Mouse (Mus musculus) midbrain, embryonic 14.5 days (tissue): ENCODE results near the gene Fam49a. TPM values are rescaled to one million over a fixed set of nuclear protein-coding genes. Genes with fewer than 3 reads are reported as not detected.

Experiments used
- ATAC-seq: fragments of 200-750 bp; cut with Nextera tagmentation; 2 replicates; pipeline ENCODE4 v1.8.0; 2017; ENCODE audit warnings: moderate number of reproducible peaks, moderate library complexity; ENCODE audit not compliant: low FRiP score, low TSS enrichment
- DNase-seq: peaks from one replicate; pipeline ENCODE4 v3.0.0-alpha.2; 2015
- H3K27ac ChIP-seq: fragments of 300-500 bp; sonication (generic); replicated peaks from 2 replicates; pipeline ENCODE4 v1.5.1; 2014; ENCODE audit warnings: mild to moderate bottlenecking, low read depth, low read length, moderate library complexity
- H3K27me3 ChIP-seq: fragments of 300-500 bp; sonication (generic); 2 replicates; pipeline ENCODE4 v1.6.1; 2014; ENCODE audit warnings: low read length, control low read depth, mixed read lengths; ENCODE audit not compliant: control insufficient read depth, insufficient read depth
- H3K36me3 ChIP-seq: fragments of 300-500 bp; sonication (generic); 2 replicates; pipeline ENCODE4 v1.6.1; 2014; ENCODE audit warnings: low read length, control low read depth; ENCODE audit not compliant: control insufficient read depth, insufficient read depth
- H3K4me1 ChIP-seq: fragments of 300-500 bp; sonication (generic); 2 replicates; pipeline ENCODE4 v1.6.1; 2014; ENCODE audit warnings: mild to moderate bottlenecking, antibody characterized with exemption, low read length, control low read depth; ENCODE audit not compliant: control insufficient read depth, insufficient read depth
- H3K4me2 ChIP-seq: fragments of 300-500 bp; sonication (generic); 2 replicates; pipeline ENCODE4 v1.6.1; 2014; ENCODE audit warnings: mild to moderate bottlenecking, low read length, moderate library complexity
- H3K4me3 ChIP-seq: fragments of 300-500 bp; sonication (generic); replicated peaks from 2 replicates; pipeline ENCODE4 v1.5.1; 2014; ENCODE audit warnings: low read depth, low read length
- H3K9ac ChIP-seq: fragments of 300-500 bp; sonication (generic); replicated peaks from 2 replicates; pipeline ENCODE4 v1.6.1; 2014; ENCODE audit warnings: mild to moderate bottlenecking, low read length, moderate library complexity
- H3K9me3 ChIP-seq: fragments of 300-500 bp; sonication (generic); 2 replicates; pipeline ENCODE4 v1.6.1; 2016; ENCODE audit warnings: low read length, control low read depth, mixed read lengths; ENCODE audit not compliant: control insufficient read depth
- WGBS: fragments of 180-500 bp; shearing (Covaris S2); extraction: QIAGEN DNeasy Blood & Tissue Kit; methylation state at CpG from one replicate; pipeline ENCODE4 v1.1.7; 2014; 5-methylcytosine and 5-hydroxymethylcytosine counted together
- polyA plus RNA-seq: library from polyadenylated mRNA; unstranded; fragments of >200 nt; fragmentation: Nextera tagmentation; extraction: Ambion mirVana; gene quantifications from 2 replicates; pipeline ENCODE4 v1.2.1, GENCODE M21; 2014

Gene Fam49a
- polyA plus RNA-seq, 1 experiment from 2014 or later = 57.0 TPM

GRCm38 (mm10) chr12:12260979-12261960, 669 bp upstream of the Fam49a start:
- H3K9ac ChIP-seq = peak overlapping the region; percentile 81; the same call in 1 of the 2 replicates
- DNase-seq = no peak

GRCm38 (mm10) chr12:12263371-12263791, 1.4 kb downstream of the Fam49a start:
- H3K36me3 ChIP-seq = no peaks in the 10 kb centered on the region
- no peak overlapping the region for H3K27ac ChIP-seq
- H3K4me1 ChIP-seq = peaks cover 31% of the 10 kb centered on the region
- peak; percentile 67 for DNase-seq
- peak overlapping the region; percentile 66 for H3K4me3 ChIP-seq
- H3K27me3 ChIP-seq = no peaks in the 10 kb centered on the region
- WGBS = 0% methylated on average over 1 of the region's 1 CpGs
- no peaks in the 10 kb centered on the region for H3K9me3 ChIP-seq
- H3K4me2 ChIP-seq = peak overlapping the region; percentile 72
- peak overlapping the region; percentile 81; the same call in 1 of the 2 replicates for H3K9ac ChIP-seq
- ATAC-seq = peak; percentile 39

More at GRCm38 (mm10) chr12:12260979-12261960, 669 bp upstream of the Fam49a start:
- Histone ChIP-seq H3K4me3 (peak overlapping the region; percentile 66), H3K4me1 (peaks cover 31% of the 10 kb centered on the region), H3K9me3 (no peaks in the 10 kb centered on the region), H3K27me3 (no peaks in the 10 kb centered on the region), H3K27ac (peak overlapping the region; percentile 73; the same call in 1 of the 2 replicates), H3K4me2 (peak overlapping the region; percentile 72), H3K36me3 (no peaks in the 10 kb centered on the region)
- WGBS = 63% methylated on average over 9 of the region's 9 CpGs
- peak; percentile 11; the same call in 1 of the 2 replicates for ATAC-seq

GRCm38 (mm10) chr12:12264151-12264550, 2.2 kb downstream of the Fam49a start:
- no peak overlapping the region for H3K9ac ChIP-seq
- H3K27ac ChIP-seq = no peak overlapping the region
- H3K27me3 ChIP-seq = no peaks in the 10 kb centered on the region
- peaks cover 31% of the 10 kb centered on the region for H3K4me1 ChIP-seq
- 82% methylated on average over 5 of the region's 5 CpGs for WGBS
- H3K9me3 ChIP-seq = no peaks in the 10 kb centered on the region
- H3K4me2 ChIP-seq = peak overlapping the region; percentile 72
- ATAC-seq = no peak
- DNase-seq = no peak
- no peak overlapping the region for H3K4me3 ChIP-seq
- H3K36me3 ChIP-seq = no peaks in the 10 kb centered on the region

GRCm38 (mm10) chr12:12266552-12266951, 4.6 kb downstream of the Fam49a start:
- Histone ChIP-seq H3K36me3 (no peaks in the 10 kb centered on the region), H3K27ac (no peak overlapping the region), H3K9me3 (no peaks in the 10 kb centered on the region), H3K4me1 (peaks cover 31% of the 10 kb centered on the region), H3K4me2 (no peak overlapping the region), H3K9ac (no peak overlapping the region), H3K4me3 (no peak overlapping the region), H3K27me3 (no peaks in the 10 kb centered on the region)
- no peak for ATAC-seq
- DNase-seq = no peak
- WGBS = 75% methylated on average over 1 of the region's 1 CpGs

GRCm38 (mm10) chr12:12270495-12270894, 8.6 kb downstream of the Fam49a start:
- no peak for ATAC-seq
- WGBS = 91% methylated on average over 3 of the region's 3 CpGs
- no peak overlapping the region for H3K9ac ChIP-seq
- no peak overlapping the region for H3K27ac ChIP-seq
- H3K9me3 ChIP-seq = no peaks in the 10 kb centered on the region
- no peaks in the 10 kb centered on the region for H3K36me3 ChIP-seq
- no peak overlapping the region for H3K4me2 ChIP-seq
- H3K27me3 ChIP-seq = no peaks in the 10 kb centered on the region
- H3K4me1 ChIP-seq = peaks cover 4% of the 10 kb centered on the region
- DNase-seq = no peak
- H3K4me3 ChIP-seq = no peak overlapping the region

GRCm38 (mm10) chr12:12274115-12274514, 12.2 kb downstream of the Fam49a start:
- no peak overlapping the region for H3K9ac ChIP-seq
- H3K4me3 ChIP-seq = no peak overlapping the region
- H3K27ac ChIP-seq = no peak overlapping the region
- no peaks in the 10 kb centered on the region for H3K36me3 ChIP-seq
- 21% methylated on average over 6 of the region's 6 CpGs for WGBS
- H3K9me3 ChIP-seq = no peaks in the 10 kb centered on the region
- no peaks in the 10 kb centered on the region for H3K27me3 ChIP-seq
- H3K4me2 ChIP-seq = no peak overlapping the region
- no peaks in the 10 kb centered on the region for H3K4me1 ChIP-seq
- peak; percentile 11; the same call in 1 of the 2 replicates for ATAC-seq
- no peak for DNase-seq

- no peaks in the 10 kb centered on the region for H3K27me3 ChIP-seq
- DNase-seq = no peak
- H3K9ac ChIP-seq = no peak overlapping the region
- no peaks in the 10 kb centered on the region for H3K4me1 ChIP-seq
- no peak overlapping the region for H3K4me3 ChIP-seq
- no peak overlapping the region for H3K4me2 ChIP-seq
- ATAC-seq = no peak
- H3K9me3 ChIP-seq = no peaks in the 10 kb centered on the region
- WGBS = 88% methylated on average over 4 of the region's 4 CpGs
- H3K36me3 ChIP-seq = no peaks in the 10 kb centered on the region
- no peak overlapping the region for H3K27ac ChIP-seq
Measured at GRCm38 (mm10) chr12:12275124-12275779, 13.3 kb downstream of the Fam49a start.

- no peaks in the 10 kb centered on the region for H3K9me3 ChIP-seq
- H3K9ac ChIP-seq = no peak overlapping the region
- no peak overlapping the region for H3K4me2 ChIP-seq
- H3K36me3 ChIP-seq = no peaks in the 10 kb centered on the region
- DNase-seq (no peak), ATAC-seq (no peak)
- no peak overlapping the region for H3K27ac ChIP-seq
- 87% methylated on average over 4 of the region's 4 CpGs for WGBS
- H3K4me1 ChIP-seq = no peaks in the 10 kb centered on the region
- H3K27me3 ChIP-seq = no peaks in the 10 kb centered on the region
- H3K4me3 ChIP-seq = no peak overlapping the region
Measured at GRCm38 (mm10) chr12:12277741-12278463, 16.0 kb downstream of the Fam49a start.
